Mouse (Mus musculus): ENCODE measurements at regions not wholly inside any gene's neighbourhood (a gene's known extent, or its start where the extent isn't known, plus 50 kb on each side); places are given as distances from the start of the nearest gene placed in this dataset.

DNA sequence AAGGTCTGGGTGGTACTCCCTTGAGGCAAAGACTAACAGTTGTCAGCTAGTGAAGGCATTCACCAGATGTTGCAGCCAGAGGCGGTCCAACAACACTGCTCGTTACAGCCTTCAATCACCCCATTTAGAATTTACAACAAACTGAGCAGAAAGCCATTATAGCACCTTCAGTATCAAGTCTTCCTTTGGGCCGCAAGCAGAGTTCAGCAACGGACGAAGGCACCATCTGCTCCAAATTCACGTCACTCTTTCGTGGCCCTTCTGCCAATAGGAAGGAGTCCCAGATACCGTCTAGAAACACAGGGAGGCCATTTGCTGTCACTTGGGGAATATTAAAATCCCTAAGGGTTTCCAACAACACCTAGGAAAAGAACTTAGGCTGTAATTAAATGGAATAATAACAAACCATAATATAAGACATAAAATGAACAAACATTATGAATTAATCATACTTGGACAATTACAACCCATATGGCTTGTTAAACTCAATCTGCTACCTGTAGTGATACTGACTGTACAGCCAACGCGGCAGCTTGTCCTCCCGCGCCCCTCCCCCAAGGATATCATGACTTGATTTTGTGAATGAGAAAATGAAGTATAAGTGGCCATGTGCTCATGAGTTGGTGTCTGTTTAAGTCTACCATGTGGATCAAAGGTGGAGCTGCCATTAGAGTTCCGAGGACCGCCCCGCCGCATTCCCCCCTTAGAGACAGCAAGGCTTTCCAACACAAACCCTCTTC is 233.6 kb downstream of the Sp3 start:
- Histone ChIP-seq H3K4me3 (ENCODE audit: insufficient read depth, low read depth, low read length) (no peak overlapping the region), H3K4me1 (ENCODE audit: control insufficient read depth, insufficient read depth, insufficient read length, low read length) (no peaks in the 10 kb centered on the region), H3K27ac (replicated peaks; ENCODE audit: low read depth, low read length) (no peak overlapping the region)

DNA sequence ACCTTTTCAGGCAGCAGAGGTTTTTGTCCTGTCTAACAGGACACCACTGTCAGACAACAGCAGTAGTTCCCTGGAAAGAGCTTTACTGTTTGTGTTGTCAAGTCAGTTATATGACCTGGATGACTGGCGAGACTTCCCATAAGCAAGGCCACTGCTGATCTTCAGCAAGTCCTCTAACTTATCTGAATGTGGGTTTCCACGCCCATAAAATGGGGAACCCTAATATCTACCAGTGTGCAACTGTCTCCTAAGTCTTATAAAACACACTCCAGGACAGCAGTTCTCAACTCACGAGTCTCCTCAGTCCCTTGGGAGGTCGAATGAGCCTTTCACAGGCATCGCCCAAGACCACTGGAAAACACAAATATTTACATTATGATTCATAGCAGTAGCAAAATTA is 232.9 kb downstream of the Sp3 start:
- H3K4me1 ChIP-seq (ENCODE audit: control insufficient read depth, insufficient read depth, insufficient read length, low read length): peaks cover 3% of the 10 kb centered on the region; the same call in 1 of the 2 replicates
- H3K4me3 ChIP-seq (ENCODE audit: insufficient read depth, low read depth, low read length): no peak overlapping the region
- no peak overlapping the region for H3K27ac ChIP-seq (replicated peaks; ENCODE audit: low read depth, low read length)

DNA sequence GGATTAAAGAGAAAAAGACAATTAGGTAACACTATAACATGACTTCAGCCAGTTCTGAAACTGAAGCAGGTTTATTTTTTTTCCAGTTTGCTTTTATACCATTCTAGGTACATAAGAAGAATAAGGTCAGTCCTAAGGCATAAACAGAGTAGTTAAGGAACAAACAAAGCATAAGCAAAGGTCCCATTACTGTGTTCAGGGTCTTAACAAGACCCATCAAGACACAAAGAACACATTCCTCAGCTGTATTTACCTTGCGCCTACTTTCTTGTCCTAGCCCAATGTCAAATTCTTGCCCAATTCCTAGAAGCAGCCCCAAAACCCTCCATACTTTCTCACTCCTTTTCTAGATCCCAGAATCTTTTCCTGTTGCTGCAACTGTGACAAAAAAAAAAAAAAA is 230.8 kb downstream of the Sp3 start:
- Histone ChIP-seq H3K4me3 (ENCODE audit: insufficient read depth, low read depth, low read length) (no peak overlapping the region), H3K27ac (replicated peaks; ENCODE audit: low read depth, low read length) (no peak overlapping the region), H3K4me1 (ENCODE audit: control insufficient read depth, insufficient read depth, insufficient read length, low read length) (peaks cover 7% of the 10 kb centered on the region)

DNA sequence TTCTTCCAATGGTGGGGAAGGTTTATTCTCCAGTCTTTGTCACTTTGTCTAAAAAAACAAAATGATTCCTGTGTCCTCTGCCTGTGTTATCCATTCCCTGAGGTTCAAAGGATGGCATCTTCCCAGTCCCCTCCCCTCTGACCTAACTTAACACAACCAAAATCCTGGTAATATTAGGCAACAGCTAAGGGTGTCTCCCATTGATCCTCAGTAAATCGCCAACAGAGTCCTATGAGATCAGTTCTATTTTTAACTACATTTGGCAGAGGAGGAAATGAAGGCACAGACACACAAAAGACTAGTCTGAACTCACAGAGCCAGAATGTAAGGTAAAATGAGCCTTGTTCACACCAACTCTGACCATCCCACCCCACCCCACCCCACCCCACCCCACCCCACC is 228.8 kb downstream of the Sp3 start:
- no peak overlapping the region for H3K27ac ChIP-seq (replicated peaks; ENCODE audit: low read depth, low read length)
- H3K4me3 ChIP-seq (ENCODE audit: insufficient read depth, low read depth, low read length): no peak overlapping the region
- peaks cover 7% of the 10 kb centered on the region for H3K4me1 ChIP-seq (ENCODE audit: control insufficient read depth, insufficient read depth, insufficient read length, low read length)

GRCm38 (mm10) chr2:72752624-72753176 is 227.5 kb downstream of the Sp3 start:
- no peak overlapping the region for H3K4me3 ChIP-seq (ENCODE audit: insufficient read depth, low read depth, low read length)
- no peak overlapping the region for H3K27ac ChIP-seq (replicated peaks; ENCODE audit: low read depth, low read length)
- H3K4me1 ChIP-seq (ENCODE audit: control insufficient read depth, insufficient read depth, insufficient read length, low read length): peaks cover 7% of the 10 kb centered on the region

DNA sequence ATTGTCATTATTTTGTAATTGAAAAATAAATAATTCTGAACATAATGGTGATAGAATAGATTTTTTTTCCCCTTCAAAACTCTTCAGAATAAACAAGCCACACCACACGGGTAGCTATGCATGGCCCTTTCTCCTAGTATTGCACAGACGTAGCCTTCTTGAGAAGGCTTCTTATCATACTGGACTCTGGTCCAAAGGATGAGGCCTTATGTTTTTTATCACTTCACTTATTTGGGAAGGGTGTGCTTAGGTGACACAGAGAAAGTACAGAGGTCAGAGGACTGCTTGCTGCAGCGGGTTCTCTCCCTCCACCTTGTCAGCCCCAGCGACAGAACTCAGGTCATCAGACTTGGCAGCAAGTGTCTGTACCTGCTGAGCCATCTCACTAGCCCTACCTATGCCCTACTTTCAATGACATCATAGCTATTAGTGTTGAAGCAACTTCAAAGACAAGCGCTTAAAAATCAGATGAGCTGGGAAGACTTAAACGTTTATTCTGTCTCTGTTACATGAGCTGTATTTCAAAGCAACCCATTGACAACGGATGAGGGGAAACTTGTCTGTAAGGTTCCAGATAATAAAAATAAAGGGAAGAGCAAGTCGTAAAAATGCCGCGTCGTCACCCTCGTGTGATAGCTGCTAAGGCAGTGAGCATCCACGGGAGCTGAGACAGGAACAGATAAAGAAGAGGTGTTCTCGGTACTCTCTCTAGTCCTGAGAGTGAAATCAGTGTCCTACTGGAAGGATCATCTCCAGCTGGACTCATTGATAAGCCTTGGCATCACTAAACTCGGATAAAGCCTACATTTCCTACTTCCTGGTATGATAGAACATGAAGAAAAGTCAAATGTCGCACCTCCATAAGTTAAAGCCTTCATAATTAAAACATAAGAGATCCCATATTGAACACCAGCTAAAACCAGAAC is 226.2 kb downstream of the Sp3 start:
- no peak overlapping the region for H3K27ac ChIP-seq (replicated peaks; ENCODE audit: low read depth, low read length)
- no peak overlapping the region for H3K4me3 ChIP-seq (ENCODE audit: insufficient read depth, low read depth, low read length)
- H3K4me1 ChIP-seq (ENCODE audit: control insufficient read depth, insufficient read depth, insufficient read length, low read length): peaks cover 7% of the 10 kb centered on the region

GRCm38 (mm10) chr2:72763454-72763853 is 216.8 kb downstream of the Sp3 start:
- H3K27ac ChIP-seq (replicated peaks; ENCODE audit: low read depth, low read length): no peak overlapping the region
- no peaks in the 10 kb centered on the region for H3K4me1 ChIP-seq (ENCODE audit: control insufficient read depth, insufficient read depth, insufficient read length, low read length)

DNA sequence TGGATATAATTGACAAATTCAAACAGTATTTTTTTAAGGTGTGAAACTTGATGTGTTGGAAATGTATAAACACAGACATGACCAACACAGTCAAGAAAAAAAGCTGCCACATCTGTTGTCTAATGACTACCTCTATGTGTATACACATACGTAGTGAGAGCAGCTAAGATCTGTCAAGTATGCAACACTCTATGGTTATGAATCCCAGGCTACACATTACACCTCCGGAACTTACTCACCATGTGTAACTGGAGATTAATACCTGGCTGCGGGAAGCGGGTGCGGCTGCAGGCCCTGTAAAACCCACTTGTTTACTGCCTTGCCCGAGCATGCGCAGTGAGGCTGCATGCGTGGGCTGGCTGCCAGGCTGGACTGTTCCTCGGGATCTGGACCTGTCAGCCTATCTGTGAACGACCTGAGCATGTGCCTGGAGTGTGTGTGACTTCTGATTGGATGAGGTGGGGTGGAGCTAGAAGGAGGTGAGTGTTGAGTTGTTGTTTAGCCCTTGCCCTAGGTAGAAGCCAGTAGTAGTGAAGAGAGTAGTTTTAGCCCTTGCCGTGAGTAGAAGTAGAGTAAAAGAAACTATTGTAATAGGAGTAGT is 211.1 kb downstream of the Sp3 start:
- Histone ChIP-seq H3K4me1 (ENCODE audit: control insufficient read depth, insufficient read depth, insufficient read length, low read length) (no peaks in the 10 kb centered on the region), H3K4me3 (ENCODE audit: insufficient read depth, low read depth, low read length) (no peak overlapping the region), H3K27ac (replicated peaks; ENCODE audit: low read depth, low read length) (no peak overlapping the region)

More at GRCm38 (mm10) chr2:72763454-72763853, 216.8 kb downstream of the Sp3 start:
- no peak overlapping the region for H3K4me3 ChIP-seq (ENCODE audit: insufficient read depth, low read depth, low read length)

GRCm38 (mm10) chr2:72773401-72773800 is 206.8 kb downstream of the Sp3 start:
- no peak overlapping the region for H3K27ac ChIP-seq (replicated peaks; ENCODE audit: low read depth, low read length)
- H3K4me1 ChIP-seq (ENCODE audit: control insufficient read depth, insufficient read depth, insufficient read length, low read length): no peaks in the 10 kb centered on the region
- no peak overlapping the region for H3K4me3 ChIP-seq (ENCODE audit: insufficient read depth, low read depth, low read length)

DNA sequence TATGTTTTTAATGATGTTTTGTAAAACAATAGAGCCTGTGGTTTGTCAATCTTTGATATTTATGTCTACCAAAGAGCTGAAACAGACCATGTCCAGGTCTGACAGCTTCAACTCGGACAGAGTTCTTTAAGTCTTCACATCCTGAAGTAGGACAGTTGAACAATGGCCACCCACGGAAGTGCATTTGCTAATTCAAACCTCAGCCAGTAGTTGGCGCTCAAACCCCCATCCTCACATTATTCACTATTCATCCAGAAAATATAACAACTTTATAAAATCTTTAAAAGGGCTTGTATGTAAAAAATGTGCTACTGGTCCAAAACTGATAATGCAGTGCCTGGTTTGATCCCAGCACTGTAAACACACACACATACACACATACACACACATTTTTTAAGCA is 202.9 kb downstream of the Sp3 start:
- Histone ChIP-seq H3K4me1 (ENCODE audit: control insufficient read depth, insufficient read depth, insufficient read length, low read length) (no peaks in the 10 kb centered on the region), H3K4me3 (ENCODE audit: insufficient read depth, low read depth, low read length) (no peak overlapping the region), H3K27ac (replicated peaks; ENCODE audit: low read depth, low read length) (no peak overlapping the region)

DNA sequence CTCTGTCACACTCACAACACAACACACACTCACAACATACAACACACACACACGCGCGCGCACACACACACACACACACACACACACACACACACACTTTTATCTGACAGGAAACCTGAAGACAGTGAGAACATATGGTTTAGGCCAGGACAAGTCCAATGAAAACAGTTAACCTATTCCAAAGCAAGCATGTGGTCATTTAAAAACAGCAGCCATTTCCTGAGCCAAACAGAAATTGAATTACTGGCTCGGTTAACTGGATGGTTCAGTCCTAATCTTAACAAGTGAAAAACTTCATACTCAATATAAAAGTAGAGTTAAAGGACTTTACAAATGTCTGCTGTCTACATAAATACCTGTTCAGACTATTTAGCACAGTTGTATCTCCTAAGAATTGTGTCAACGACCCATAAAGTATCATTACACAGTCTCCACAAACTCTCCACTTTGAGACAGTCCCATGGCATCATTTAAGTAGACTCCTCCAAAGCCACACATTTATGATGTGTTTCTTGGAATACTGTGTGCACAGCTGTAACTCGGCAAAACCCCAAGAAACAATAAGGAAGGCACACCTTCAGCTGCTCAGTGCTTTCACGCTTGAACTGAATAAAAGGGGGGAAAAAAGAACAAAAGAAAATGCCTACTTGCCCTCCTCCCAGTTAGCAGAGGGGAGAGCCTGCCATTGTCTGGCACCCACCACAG is 202.3 kb downstream of the Sp3 start:
- H3K4me3 ChIP-seq (ENCODE audit: insufficient read depth, low read depth, low read length): no peak overlapping the region
- H3K4me1 ChIP-seq (ENCODE audit: control insufficient read depth, insufficient read depth, insufficient read length, low read length): no peaks in the 10 kb centered on the region
- no peak overlapping the region for H3K27ac ChIP-seq (replicated peaks; ENCODE audit: low read depth, low read length)

GRCm38 (mm10) chr2:72779268-72780163 is 200.7 kb downstream of the Sp3 start:
- no peak overlapping the region for H3K27ac ChIP-seq (replicated peaks; ENCODE audit: low read depth, low read length)
- H3K4me1 ChIP-seq (ENCODE audit: control insufficient read depth, insufficient read depth, insufficient read length, low read length): no peaks in the 10 kb centered on the region
- no peak overlapping the region for H3K4me3 ChIP-seq (ENCODE audit: insufficient read depth, low read depth, low read length)

DNA sequence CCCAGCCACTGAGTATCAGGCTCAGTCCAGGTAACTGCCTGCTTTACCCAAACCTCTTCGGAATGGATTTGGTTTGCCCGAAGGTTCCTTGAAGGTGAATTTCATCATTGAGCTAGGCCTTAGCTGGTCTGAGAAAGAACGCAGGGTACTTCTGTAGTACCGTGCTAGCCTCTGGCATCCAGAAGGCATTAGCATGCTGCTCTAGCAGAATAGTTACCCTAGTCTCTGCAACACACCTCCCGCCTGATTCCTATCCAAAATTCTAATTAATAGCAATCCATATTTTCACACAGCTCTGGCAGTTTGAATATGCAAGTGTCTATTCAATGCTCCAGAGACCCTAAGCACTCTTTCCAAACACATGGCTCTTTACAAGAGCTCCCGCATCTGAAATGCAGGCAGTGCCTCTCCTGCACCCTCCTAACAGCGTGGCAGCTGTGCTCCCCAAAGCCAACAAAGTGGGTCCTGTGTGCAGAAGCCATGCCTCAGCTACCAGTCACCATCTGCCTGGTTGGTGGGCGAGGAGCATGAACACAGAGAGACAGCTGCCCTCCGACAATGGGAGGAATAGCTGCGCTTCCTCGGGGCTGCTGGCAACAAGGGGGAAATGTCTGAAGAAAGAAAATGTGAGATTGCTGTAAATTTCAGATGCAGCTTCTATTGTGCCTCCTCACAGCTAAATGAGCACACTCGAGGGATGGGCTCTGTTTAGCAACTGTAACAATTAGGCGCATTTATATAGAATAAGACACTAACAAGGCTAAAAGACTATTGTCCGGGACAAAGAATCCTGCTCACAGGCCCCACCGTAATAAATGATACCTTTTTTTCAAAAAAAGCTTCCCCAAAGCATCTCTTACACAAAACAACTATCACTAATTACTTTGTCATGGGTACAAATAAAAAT is 198.6 kb downstream of the Sp3 start:
- Histone ChIP-seq H3K27ac (replicated peaks; ENCODE audit: low read depth, low read length) (no peak overlapping the region), H3K4me1 (ENCODE audit: control insufficient read depth, insufficient read depth, insufficient read length, low read length) (0 out of 2 replicates have a peak, but pooled peaks cover 2% of the 10 kb centered on the region), H3K4me3 (ENCODE audit: insufficient read depth, low read depth, low read length) (no peak overlapping the region)

All from brown adipose tissue, adult 24 weeks (tissue).